Mouse (Mus musculus): Measurements from ENCODE around the gene Nlrx1. TPM values are rescaled to one million over a fixed set of nuclear protein-coding genes. Genes with fewer than 3 reads are reported as not detected.
"Not testable (repeated sequence)": the region's sequence is repeated elsewhere in the genome, so short reads cannot be mapped to it uniquely, and the experiment has no call there.

The Nlrx1 gene
- polyA plus RNA-seq, 1 experiment from 2014 or later, result 4.5 TPM

GRCm38 (mm10) chr9:44300001-44300400, 31.6 kb upstream of the Nlrx1 start:
- H3K4me3 ChIP-seq (replicated peaks); H3K4me2 ChIP-seq; H3K9me3 ChIP-seq (replicated peaks); H3K9ac ChIP-seq (replicated peaks); H3K27me3 ChIP-seq (replicated peaks); H3K27ac ChIP-seq (replicated peaks); ATAC-seq (ENCODE audit: low FRiP score): not testable (repeated sequence)
- H3K36me3 ChIP-seq, result peaks cover 65% of the 10 kb centered on the region
- peaks cover 19% of the 10 kb centered on the region for H3K4me1 ChIP-seq
- WGBS, result 96% methylated on average over 3 of the region's 3 CpGs

GRCm38 (mm10) chr9:44292490-44292889, 24.1 kb upstream of the Nlrx1 start:
- 75% methylated on average over 3 of the region's 3 CpGs for WGBS
- Histone ChIP-seq H3K36me3 (peaks cover 62% of the 10 kb centered on the region), H3K4me3 (replicated peaks) (no peak overlapping the region), H3K27me3 (replicated peaks) (no peaks in the 10 kb centered on the region), H3K4me2 (no peak overlapping the region), H3K9me3 (replicated peaks) (no peaks in the 10 kb centered on the region), H3K27ac (replicated peaks) (no peak overlapping the region), H3K9ac (replicated peaks) (no peak overlapping the region), H3K4me1 (peaks cover 13% of the 10 kb centered on the region)
- no peak for ATAC-seq (ENCODE audit: low FRiP score)

GRCm38 (mm10) chr9:44288959-44289291, 20.5 kb upstream of the Nlrx1 start:
- Histone ChIP-seq H3K4me1 (peaks cover 29% of the 10 kb centered on the region), H3K4me3 (replicated peaks) (peak overlapping the region; percentile 83), H3K27me3 (replicated peaks) (no peaks in the 10 kb centered on the region), H3K27ac (replicated peaks) (peak overlapping the region; percentile 85), H3K4me2 (peak overlapping the region; percentile 90), H3K9ac (replicated peaks) (peak overlapping the region; percentile 95), H3K9me3 (replicated peaks) (no peaks in the 10 kb centered on the region), H3K36me3 (peaks cover 33% of the 10 kb centered on the region)
- 6% methylated on average over 11 of the region's 11 CpGs for WGBS
- ATAC-seq (ENCODE audit: low FRiP score), result 0 out of 2 replicates have a peak, but pooled peaks have one; percentile 1

GRCm38 (mm10) chr9:44288076-44288958, 19.9 kb upstream of the Nlrx1 start, which contains the start of gene Abcg4:
Gene Abcg4 (minus strand): TSS chr9:44288615.
- H3K4me1 ChIP-seq, result peaks cover 29% of the 10 kb centered on the region
- WGBS, result 1% methylated on average over 38 of the region's 38 CpGs
- peak; percentile 74 for ATAC-seq (ENCODE audit: low FRiP score)

GRCm38 (mm10) chr9:44287401-44288075, 19.1 kb upstream of the Nlrx1 start:
- ATAC-seq (ENCODE audit: low FRiP score), result peak; percentile 63
- H3K9me3 ChIP-seq (replicated peaks), result no peaks in the 10 kb centered on the region
- peak overlapping the region; percentile 85 for H3K27ac ChIP-seq (replicated peaks)
- peaks cover 29% of the 10 kb centered on the region for H3K4me1 ChIP-seq
- H3K4me3 ChIP-seq (replicated peaks), result peak overlapping the region; percentile 83
- peak overlapping the region; percentile 95 for H3K9ac ChIP-seq (replicated peaks)
- H3K36me3 ChIP-seq, result peaks cover 19% of the 10 kb centered on the region
- WGBS, result under 1% methylated on average over 44 of the region's 47 CpGs
- no peaks in the 10 kb centered on the region for H3K27me3 ChIP-seq (replicated peaks)
- H3K4me2 ChIP-seq, result peak overlapping the region; percentile 90

More at GRCm38 (mm10) chr9:44288076-44288958, 19.9 kb upstream of the Nlrx1 start, which contains the start of gene Abcg4:
- Histone ChIP-seq H3K9me3 (replicated peaks) (no peaks in the 10 kb centered on the region), H3K4me3 (replicated peaks) (peak within 1 kb of the TSS; percentile 83), H3K27me3 (replicated peaks) (no peaks in the 10 kb centered on the region), H3K4me2 (peak within 1 kb of the TSS; percentile 90), H3K27ac (replicated peaks) (peak within 1 kb of the TSS; percentile 85), H3K36me3 (peaks cover 27% of the 10 kb centered on the region), H3K9ac (replicated peaks) (peak within 1 kb of the TSS; percentile 95)

GRCm38 (mm10) chr9:44287003-44287400, 18.6 kb upstream of the Nlrx1 start:
- Histone ChIP-seq H3K4me1 (peaks cover 29% of the 10 kb centered on the region), H3K27me3 (replicated peaks) (no peaks in the 10 kb centered on the region), H3K4me2 (peak overlapping the region; percentile 90), H3K27ac (replicated peaks) (peak overlapping the region; percentile 85), H3K9me3 (replicated peaks) (no peaks in the 10 kb centered on the region), H3K9ac (replicated peaks) (peak overlapping the region; percentile 95), H3K36me3 (peaks cover 15% of the 10 kb centered on the region), H3K4me3 (replicated peaks) (peak overlapping the region; percentile 83)
- 3% methylated on average over 11 of the region's 11 CpGs for WGBS
- peak; percentile 3; the same call in 1 of the 2 replicates for ATAC-seq (ENCODE audit: low FRiP score)

- 6% methylated on average over 6 of the region's 6 CpGs for WGBS
- H3K4me1 ChIP-seq, result peaks cover 29% of the 10 kb centered on the region
- peak overlapping the region; percentile 90 for H3K4me2 ChIP-seq
- no peak for ATAC-seq (ENCODE audit: low FRiP score)
- H3K9ac ChIP-seq (replicated peaks), result peak overlapping the region; percentile 36; the same call in 1 of the 2 replicates
- H3K27me3 ChIP-seq (replicated peaks), result no peaks in the 10 kb centered on the region
- H3K4me3 ChIP-seq (replicated peaks), result peak overlapping the region; percentile 83
- H3K27ac ChIP-seq (replicated peaks), result no peak overlapping the region
- H3K9me3 ChIP-seq (replicated peaks), result no peaks in the 10 kb centered on the region
- peaks cover 16% of the 10 kb centered on the region for H3K36me3 ChIP-seq
These were observed 18.0 kb upstream of the Nlrx1 start for GRCm38 (mm10) chr9:44286256-44286850.

- Histone ChIP-seq H3K9me3 (replicated peaks) (no peaks in the 10 kb centered on the region), H3K4me2 (no peak overlapping the region), H3K27me3 (replicated peaks) (no peaks in the 10 kb centered on the region), H3K4me3 (replicated peaks) (no peak overlapping the region), H3K27ac (replicated peaks) (no peak overlapping the region), H3K9ac (replicated peaks) (no peak overlapping the region), H3K4me1 (peaks cover 16% of the 10 kb centered on the region), H3K36me3 (peaks cover 37% of the 10 kb centered on the region)
- WGBS, result 71% methylated on average over 5 of the region's 5 CpGs
- ATAC-seq (ENCODE audit: low FRiP score), result no peak
These were observed 14.8 kb upstream of the Nlrx1 start for GRCm38 (mm10) chr9:44283183-44283582.

GRCm38 (mm10) chr9:44269973-44270372, 1.6 kb upstream of the Nlrx1 start:
- Histone ChIP-seq H3K4me2 (no peak overlapping the region), H3K9me3 (replicated peaks) (no peaks in the 10 kb centered on the region), H3K27ac (replicated peaks) (no peak overlapping the region), H3K27me3 (replicated peaks) (no peaks in the 10 kb centered on the region), H3K4me1 (peaks cover 26% of the 10 kb centered on the region), H3K4me3 (replicated peaks) (no peak overlapping the region), H3K9ac (replicated peaks) (no peak overlapping the region), H3K36me3 (peaks cover 23% of the 10 kb centered on the region)
- WGBS, result 78% methylated on average over 4 of the region's 4 CpGs
- no peak for ATAC-seq (ENCODE audit: low FRiP score)

GRCm38 (mm10) chr9:44269077-44269476, 678 bp upstream of the Nlrx1 start:
- Histone ChIP-seq H3K4me3 (replicated peaks) (no peak overlapping the region), H3K4me1 (peaks cover 33% of the 10 kb centered on the region), H3K4me2 (no peak overlapping the region), H3K27ac (replicated peaks) (no peak overlapping the region), H3K9ac (replicated peaks) (no peak overlapping the region), H3K27me3 (replicated peaks) (no peaks in the 10 kb centered on the region), H3K36me3 (peaks cover 14% of the 10 kb centered on the region), H3K9me3 (replicated peaks) (no peaks in the 10 kb centered on the region)
- WGBS, result 85% methylated on average over 3 of the region's 3 CpGs
- ATAC-seq (ENCODE audit: low FRiP score), result no peak

- Histone ChIP-seq H3K27ac (replicated peaks) (peak overlapping the region; percentile 74), H3K4me1 (peaks cover 33% of the 10 kb centered on the region), H3K9ac (replicated peaks) (peak overlapping the region; percentile 58), H3K9me3 (replicated peaks) (no peaks in the 10 kb centered on the region), H3K27me3 (replicated peaks) (no peaks in the 10 kb centered on the region), H3K4me3 (replicated peaks) (peak overlapping the region; percentile 39), H3K4me2 (peak overlapping the region; percentile 69), H3K36me3 (peaks cover 3% of the 10 kb centered on the region; the same call in 1 of the 2 replicates)
- peak; percentile 76 for ATAC-seq (ENCODE audit: low FRiP score)
- WGBS, result 6% methylated on average over 28 of the region's 28 CpGs
These were observed 405 bp downstream of the Nlrx1 start for GRCm38 (mm10) chr9:44268027-44268360.

Data from neural tube, embryonic 15.5 days (tissue).